Mouse (Mus musculus) liver, adult 2 months (tissue): ENCODE results near the gene Arhgef39.

ENCODE experiments used
- CTCF ChIP-seq: fragments of 200-500 bp; IDR thresholded peaks from 2 replicates; pipeline ENCODE4 v1.5.1; 2011; ENCODE audit warnings: low read depth, low read length, control low read depth
- POLR2A ChIP-seq: fragments of 200-500 bp; IDR thresholded peaks from 2 replicates; pipeline ENCODE4 v1.6.1; 2011; ENCODE audit warnings: low read length, control low read depth; ENCODE audit not compliant: insufficient read depth; ENCODE audit errors: extremely low read depth

DNA sequence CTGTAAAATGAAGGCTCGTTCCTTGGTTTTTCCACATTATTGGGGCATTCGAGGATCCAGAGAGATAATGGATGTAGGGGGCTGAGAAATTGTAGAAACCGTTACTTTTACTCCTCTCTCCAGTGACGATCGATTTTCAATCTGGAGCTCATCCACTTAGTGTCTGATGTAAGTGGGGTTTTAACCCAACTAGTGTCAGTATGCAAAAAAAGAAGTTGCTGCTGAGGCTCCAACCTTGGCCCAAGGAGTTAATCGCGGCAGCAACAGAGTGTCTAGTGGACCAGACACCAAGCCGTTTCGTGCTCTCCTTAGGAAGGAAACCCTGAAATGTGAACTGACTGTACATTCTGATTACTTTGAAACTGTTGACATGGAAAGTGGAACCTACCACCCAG lies 5.7 kb downstream of the Arhgef39 start:
- TF ChIP-seq CTCF (no peak), POLR2A (no peak)
